Mouse (Mus musculus): ENCODE data around the gene Tigit. TPM values are rescaled to one million over a fixed set of nuclear protein-coding genes. Genes with fewer than 3 reads are reported as not detected.

Tigit gene
- polyA plus RNA-seq, 1 experiment, result 0.18 TPM

DNA sequence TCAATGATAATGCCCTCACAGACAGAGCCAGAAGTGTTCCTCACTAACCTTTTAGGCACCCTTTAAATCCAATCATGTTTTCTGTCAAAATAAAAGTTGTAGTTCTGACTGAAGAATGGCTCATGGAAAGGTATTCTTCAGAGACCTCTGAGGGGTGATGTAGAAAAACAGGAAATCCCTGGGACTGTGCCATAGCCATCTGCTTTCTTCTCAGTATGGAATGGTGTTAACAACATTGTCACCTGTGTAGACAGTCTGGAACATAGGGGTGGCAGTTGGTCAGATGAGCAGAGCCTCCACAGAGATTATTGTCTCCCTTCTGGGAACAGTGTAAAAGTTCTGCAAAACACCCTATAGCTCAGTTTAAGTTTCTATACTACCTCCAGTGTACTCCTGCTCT is 55.9 kb downstream of the Tigit start:
- Histone ChIP-seq H3K4me3 (replicated peaks; ENCODE audit: extremely low read depth, low read depth, low read length) (no peak overlapping the region), H3K4me1 (ENCODE audit: control insufficient read depth, insufficient read depth, low read length) (no peaks in the 10 kb centered on the region)
- no peak for DNase-seq
- TF ChIP-seq CTCF (IDR thresholded peaks at IDR 0.05; ENCODE audit: insufficient read depth, low read length) (no peak), POLR2A (IDR thresholded peaks at IDR 0.05; ENCODE audit: borderline replicate concordance, extremely low read depth, low read depth, low read length) (no peak)

DNA sequence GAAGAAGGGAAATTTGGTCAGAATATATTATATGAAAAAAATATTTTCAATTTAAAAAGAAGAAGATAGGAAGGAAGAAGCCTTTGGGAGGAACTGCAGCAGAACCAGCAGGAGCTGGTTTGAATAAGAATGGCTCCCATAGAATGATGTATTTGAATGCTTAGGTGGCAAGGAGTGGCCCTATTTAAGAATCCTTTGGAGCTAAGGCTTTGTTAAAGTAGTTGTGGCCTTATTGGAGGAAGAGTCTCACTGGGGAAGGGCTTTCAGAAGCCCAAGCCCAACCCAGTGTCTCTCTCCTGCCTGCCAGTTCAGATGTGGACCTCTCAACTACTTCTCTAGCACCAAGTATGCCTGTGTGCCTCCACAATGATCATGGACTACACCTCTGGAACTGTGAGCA is 56.9 kb downstream of the Tigit start:
- TF ChIP-seq CTCF (IDR thresholded peaks at IDR 0.05; ENCODE audit: insufficient read depth, low read length) (no peak), POLR2A (IDR thresholded peaks at IDR 0.05; ENCODE audit: borderline replicate concordance, extremely low read depth, low read depth, low read length) (no peak)
- no peak for DNase-seq
- no peaks in the 10 kb centered on the region for H3K4me1 ChIP-seq (ENCODE audit: control insufficient read depth, insufficient read depth, low read length)
- H3K4me3 ChIP-seq (replicated peaks; ENCODE audit: extremely low read depth, low read depth, low read length), result no peak overlapping the region

DNA sequence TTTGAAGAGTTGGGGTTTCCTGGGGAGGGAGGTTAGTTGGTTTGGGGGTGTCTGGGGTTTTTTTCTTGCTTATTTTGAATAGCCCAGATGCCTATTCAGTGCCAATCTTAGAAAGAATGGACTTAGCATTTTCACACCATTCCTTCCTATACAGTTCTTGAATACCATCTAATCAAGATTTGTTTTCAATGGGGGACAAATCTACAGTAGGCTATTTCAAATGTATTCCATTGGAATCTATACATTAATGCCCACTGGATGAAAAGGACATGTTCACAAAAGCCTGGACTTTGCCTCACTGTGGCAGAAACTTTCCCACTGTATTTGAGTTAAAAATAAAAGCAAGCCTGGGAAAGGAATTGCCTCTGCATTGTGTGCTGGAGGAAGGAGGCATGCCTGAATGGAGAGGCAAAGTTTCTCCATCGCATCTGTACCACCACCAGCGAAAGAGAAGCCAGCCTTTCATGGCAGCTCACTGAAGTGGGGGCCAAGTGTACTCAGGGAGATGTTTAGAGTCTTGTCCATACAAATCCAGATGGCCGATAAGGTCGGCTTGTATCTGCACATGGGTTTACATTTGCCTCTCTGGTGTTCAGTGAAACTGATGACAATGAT is 59.4 kb downstream of the Tigit start:
- WGBS, result 55% methylated on average over 4 of the region's 4 CpGs
- Histone ChIP-seq H3K4me3 (replicated peaks; ENCODE audit: extremely low read depth, low read depth, low read length) (no peak overlapping the region), H3K4me1 (ENCODE audit: control insufficient read depth, insufficient read depth, low read length) (no peaks in the 10 kb centered on the region)
- DNase-seq, result no peak
- TF ChIP-seq CTCF (IDR thresholded peaks at IDR 0.05; ENCODE audit: insufficient read depth, low read length) (no peak), POLR2A (IDR thresholded peaks at IDR 0.05; ENCODE audit: borderline replicate concordance, extremely low read depth, low read depth, low read length) (no peak)

DNA sequence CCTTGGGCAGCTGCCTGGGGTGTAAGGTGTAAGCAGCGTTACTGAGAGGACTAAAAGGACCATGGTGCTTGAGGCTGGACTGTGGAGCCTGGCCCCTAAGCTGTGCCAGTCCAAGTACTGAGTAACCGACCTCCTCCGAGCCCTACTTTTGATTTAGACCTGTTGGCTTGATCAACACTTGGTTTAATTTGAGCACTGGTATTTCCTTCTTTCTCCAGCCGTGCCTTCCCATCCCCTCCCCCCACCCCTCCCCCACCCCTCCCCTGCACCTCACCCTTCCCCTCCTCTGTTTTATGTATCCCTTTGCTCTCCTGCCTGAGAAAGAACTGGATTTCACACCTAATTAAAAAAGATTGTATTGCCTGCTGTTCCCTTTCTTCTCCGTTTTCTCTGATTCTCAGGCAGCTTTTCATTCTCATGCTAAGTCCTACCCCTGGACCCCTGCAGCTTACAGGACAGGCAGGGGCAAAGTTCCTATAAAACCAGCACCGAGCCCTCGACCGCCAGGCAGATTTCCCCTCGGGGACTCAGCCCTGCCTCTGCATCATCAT is 60.3 kb downstream of the Tigit start:
- 58% methylated on average over 9 of the region's 9 CpGs for WGBS
- no peak for DNase-seq
- no peak for TF ChIP-seq CTCF (IDR thresholded peaks at IDR 0.05; ENCODE audit: insufficient read depth, low read length)
- TF ChIP-seq POLR2A (IDR thresholded peaks at IDR 0.05; ENCODE audit: borderline replicate concordance, extremely low read depth, low read depth, low read length), result no peak

DNA sequence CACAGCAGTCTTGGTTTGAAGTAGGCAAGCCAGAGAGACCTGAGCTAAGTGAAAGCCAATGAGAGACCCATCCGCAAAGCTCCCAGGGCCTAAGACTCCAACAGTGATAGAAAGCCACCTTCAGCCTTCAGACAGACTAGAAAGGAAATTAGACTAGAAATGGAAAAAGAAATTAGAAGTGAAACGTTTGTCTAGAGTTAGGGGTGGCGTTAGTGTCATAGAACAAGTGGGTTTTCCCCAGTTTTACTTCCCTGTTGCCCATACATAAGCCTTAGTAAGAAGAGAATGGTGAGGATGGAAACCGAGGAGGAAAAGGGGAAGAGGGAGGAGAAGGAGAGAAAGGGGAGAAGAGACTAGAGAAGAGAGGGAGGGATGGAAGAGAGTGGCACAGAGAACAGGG is 61.4 kb downstream of the Tigit start:
- no peak overlapping the region for H3K4me3 ChIP-seq (replicated peaks; ENCODE audit: extremely low read depth, low read depth, low read length)
- WGBS, result 72% methylated on average over 4 of the region's 4 CpGs
- no peak for DNase-seq
- TF ChIP-seq POLR2A (IDR thresholded peaks at IDR 0.05; ENCODE audit: borderline replicate concordance, extremely low read depth, low read depth, low read length), result no peak
- no peak for TF ChIP-seq CTCF (IDR thresholded peaks at IDR 0.05; ENCODE audit: insufficient read depth, low read length)
- H3K4me1 ChIP-seq (ENCODE audit: control insufficient read depth, insufficient read depth, low read length), result no peaks in the 10 kb centered on the region

More for the DNA sequence above, 60.3 kb downstream of the Tigit start:
- no peak overlapping the region for H3K4me3 ChIP-seq (replicated peaks; ENCODE audit: extremely low read depth, low read depth, low read length)
- H3K4me1 ChIP-seq (ENCODE audit: control insufficient read depth, insufficient read depth, low read length), result no peaks in the 10 kb centered on the region

DNA sequence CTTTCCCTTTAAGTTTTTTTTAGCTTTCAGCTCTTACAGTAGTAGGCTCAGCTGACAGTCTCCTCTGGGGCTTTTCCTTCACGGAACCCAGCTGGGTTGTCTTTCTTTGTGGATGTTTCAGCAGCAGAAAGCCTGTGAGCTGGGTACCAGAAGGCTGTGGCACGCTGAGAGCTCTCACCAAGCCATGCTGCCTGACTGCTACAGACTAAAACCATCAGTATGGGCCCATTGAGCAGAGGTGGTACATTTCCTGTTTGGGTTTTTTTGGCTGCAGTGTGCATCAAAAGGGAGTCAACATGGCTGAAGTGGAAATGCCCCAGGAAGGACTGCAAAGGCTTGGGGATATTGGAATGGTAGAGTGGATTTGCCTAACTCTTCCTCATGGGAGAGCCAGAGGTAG is 64.2 kb downstream of the Tigit start:
- no peak for DNase-seq
- TF ChIP-seq POLR2A (IDR thresholded peaks at IDR 0.05; ENCODE audit: borderline replicate concordance, extremely low read depth, low read depth, low read length) (no peak), CTCF (IDR thresholded peaks at IDR 0.05; ENCODE audit: insufficient read depth, low read length) (no peak)
- Histone ChIP-seq H3K4me3 (replicated peaks; ENCODE audit: extremely low read depth, low read depth, low read length) (no peak overlapping the region), H3K4me1 (ENCODE audit: control insufficient read depth, insufficient read depth, low read length) (no peaks in the 10 kb centered on the region)
- 83% methylated on average over 2 of the region's 2 CpGs for WGBS

Other genes with a start within 250 kb of the Tigit start
- not detected in 2 replicates for gene Drd3, start 89.9 kb upstream of the Tigit start, polyA plus RNA-seq (2012; rRNA removed)
- gene Ccdc191, start 225.7 kb upstream of the Tigit start, polyA plus RNA-seq (2012; rRNA removed), result 2.0 and 2.1 TPM in 2 replicates

Measured in lung, adult 2 months (tissue).